Mouse (Mus musculus) brain, embryonic 14.5 days (tissue): Measurements from ENCODE around the gene Ell.

Experiments used
- CTCF ChIP-seq: fragments of 200-500 bp; IDR thresholded peaks from 2 replicates; pipeline ENCODE4 v1.5.1; 2012; ENCODE audit warnings: inconsistent platforms, mild to moderate bottlenecking, moderate library complexity, borderline replicate concordance; ENCODE audit not compliant: insufficient read depth, insufficient read length; ENCODE audit errors: extremely low read depth
- POLR2A ChIP-seq: fragments of 200-500 bp; IDR thresholded peaks from 2 replicates; pipeline ENCODE4 v1.6.1; 2012; ENCODE audit warnings: mild to moderate bottlenecking, inconsistent platforms, borderline replicate concordance; ENCODE audit not compliant: poor library complexity, insufficient read depth, insufficient read length, severe bottlenecking; ENCODE audit errors: extremely low read depth

DNA sequence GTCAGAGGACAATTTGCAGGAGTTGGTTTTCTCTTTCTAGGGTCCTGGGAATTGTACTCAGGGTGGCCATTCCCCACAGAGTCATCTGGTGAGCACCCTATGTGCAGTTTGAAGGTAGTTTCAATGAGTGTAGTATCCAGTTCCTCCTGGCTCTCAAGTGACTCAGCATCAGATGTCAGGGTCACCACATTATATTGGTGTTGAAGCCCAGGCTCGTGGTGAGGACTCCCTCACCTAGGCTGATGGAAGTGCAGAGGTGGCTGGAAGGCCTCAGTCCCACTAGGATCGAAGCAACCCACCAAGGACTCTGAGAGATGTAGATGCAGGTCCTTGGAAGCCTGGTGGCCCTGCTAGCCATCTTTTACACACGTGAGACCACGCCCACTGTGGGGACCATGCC is 7.2 kb downstream of the Ell start:
- no peak for TF ChIP-seq POLR2A
- no peak for TF ChIP-seq CTCF
